Mouse (Mus musculus) cerebellum, postnatal 36 days (tissue): ENCODE measurements around the gene Sema4c.

ENCODE experiments used
- DNase-seq, 2 experiments: peaks; one replicate each; pipeline ENCODE4 v3.0.0; 2021 to 2022; ENCODE audit warnings: mixed read lengths in 2 of 2

The Sema4c gene

DNA sequence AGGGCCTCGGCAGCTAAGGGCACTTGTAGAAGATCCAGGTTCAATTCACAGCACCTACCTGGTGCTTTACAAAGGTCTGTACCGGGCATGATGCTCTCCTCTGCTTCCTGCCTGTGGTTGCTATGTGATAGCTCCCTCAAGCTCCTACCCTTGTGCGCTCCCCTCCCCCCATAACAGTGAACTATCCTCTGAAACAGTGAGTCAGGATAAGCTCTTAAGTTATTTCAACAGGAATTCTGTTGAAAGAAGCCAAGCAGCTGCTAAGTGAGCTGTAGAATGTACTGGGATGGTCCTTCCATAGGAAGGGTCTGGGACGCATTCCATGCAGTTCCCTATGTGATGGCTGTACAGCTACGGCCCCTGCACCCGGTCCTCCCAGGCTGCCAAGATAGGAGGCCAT lies 24.6 kb downstream of the Sema4c start:
- DNase-seq: no peak

DNA sequence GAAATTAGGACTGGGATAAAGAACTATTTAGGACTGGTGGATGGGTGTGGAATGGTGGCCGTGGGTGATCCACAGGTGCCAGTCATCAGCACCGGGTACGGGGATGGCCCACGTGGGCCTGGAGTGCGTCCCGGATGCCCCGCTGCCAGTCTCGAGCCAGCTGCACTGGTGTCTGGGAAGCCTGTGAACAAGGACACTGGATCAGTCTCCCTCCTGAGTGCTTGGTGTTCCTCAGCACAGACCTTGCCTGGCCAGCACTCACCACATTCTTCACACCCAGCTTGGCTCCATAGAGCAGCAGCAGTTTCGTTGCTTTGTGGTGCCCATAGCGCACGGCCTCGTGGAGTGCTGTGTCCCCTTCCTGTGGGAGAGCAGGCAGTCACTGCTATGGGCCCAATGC lies 26.7 kb downstream of the Sema4c start:
- no peak for DNase-seq

DNA sequence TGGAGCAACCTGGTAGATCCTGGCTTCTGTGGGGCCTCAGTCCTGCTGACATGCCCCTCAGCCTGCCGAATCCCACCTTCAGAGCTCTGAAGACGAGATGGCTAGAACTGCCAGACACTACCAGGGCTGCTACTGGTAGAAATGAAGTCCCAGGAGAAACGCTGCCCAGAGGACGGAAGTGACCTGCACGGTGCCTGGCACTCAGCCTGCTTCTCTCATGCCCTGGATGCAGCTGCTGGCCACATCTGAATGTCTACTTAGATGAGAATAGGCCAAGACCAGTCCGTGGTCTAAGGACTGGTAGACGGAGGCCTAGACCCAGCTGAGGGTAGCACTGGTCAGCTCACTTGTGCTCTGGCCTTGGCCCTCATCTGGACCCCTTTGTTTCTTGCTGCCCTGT lies 27.2 kb downstream of the Sema4c start:
- no peak for DNase-seq

DNA sequence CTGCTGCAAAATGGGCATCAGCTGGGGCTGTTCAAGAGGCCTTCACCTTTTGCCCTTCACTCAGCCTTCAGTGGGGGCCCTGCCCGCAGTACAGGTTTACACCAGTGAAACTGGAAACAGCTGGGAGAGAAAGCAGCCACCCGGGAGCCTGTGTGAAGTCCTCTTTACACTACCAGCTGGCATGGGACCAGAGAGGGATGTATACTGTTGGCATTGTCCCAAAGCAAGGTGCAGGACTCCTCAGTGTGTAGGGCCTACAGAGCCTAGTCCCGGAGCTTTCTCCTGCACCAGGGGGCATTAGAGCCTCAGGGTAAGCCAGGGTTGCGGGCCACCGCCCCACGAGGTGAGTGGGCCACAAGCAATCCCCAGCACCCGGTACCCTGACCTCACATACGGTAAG lies 27.7 kb downstream of the Sema4c start:
- no peak for DNase-seq

DNA sequence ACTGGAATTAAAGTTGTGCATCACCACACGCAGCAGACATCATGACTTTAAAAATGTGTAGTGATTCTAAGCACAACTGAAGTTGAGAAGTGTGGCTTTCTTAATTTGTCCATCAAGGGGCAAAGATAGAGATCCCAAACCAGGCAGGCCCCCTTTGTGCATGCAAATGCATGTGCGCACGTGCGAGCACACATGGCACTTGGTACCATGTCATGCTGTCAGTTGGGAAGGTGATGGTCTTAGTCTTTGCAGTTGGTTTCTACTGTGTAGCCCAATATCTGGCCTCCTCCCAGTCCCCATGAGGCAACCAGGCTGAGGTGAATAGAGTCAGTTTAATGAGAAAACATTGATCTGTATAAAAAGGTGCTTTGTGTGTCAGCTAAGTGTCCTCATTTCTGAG lies 28.3 kb downstream of the Sema4c start:
- no peak for DNase-seq

DNA sequence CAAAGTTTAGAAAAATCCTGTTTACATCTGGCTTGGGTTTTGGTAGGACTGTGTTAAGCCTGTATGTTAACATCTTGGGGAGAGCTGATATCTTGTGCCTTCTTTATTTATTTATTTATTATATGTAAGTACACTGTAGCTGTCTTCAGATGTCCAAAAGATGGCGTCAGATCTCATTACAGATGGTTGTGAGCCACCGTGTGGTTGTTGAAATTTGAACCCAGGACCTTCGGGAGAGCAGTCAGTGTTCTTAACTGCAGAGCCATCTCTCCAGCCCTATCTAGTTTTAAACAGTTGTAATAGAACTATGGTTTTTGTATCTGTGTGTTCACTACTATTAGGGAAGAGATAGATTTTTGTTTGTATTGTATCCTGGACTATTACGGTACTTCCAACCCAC lies 28.9 kb downstream of the Sema4c start:
- DNase-seq: no peak

DNA sequence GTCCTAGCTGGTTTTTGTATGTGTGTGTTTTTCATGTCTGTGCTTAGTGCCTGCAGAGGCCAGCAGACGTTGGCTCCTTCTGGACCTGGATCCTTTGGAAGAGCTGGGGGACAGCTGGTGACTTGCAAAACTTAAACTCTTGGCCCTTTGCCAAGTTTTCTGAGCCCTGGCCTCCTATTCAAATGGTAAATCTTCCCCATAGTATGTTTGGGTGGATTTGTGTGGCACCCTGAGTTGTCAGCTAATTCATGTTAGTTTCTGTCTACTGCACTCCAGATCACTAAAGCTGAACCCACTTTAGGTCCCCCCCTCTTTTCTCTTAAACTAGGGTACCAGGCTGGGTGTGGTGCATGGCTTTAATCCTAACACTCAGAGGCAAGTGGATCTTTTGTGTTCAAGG lies 29.8 kb downstream of the Sema4c start:
- DNase-seq: no peak

DNA sequence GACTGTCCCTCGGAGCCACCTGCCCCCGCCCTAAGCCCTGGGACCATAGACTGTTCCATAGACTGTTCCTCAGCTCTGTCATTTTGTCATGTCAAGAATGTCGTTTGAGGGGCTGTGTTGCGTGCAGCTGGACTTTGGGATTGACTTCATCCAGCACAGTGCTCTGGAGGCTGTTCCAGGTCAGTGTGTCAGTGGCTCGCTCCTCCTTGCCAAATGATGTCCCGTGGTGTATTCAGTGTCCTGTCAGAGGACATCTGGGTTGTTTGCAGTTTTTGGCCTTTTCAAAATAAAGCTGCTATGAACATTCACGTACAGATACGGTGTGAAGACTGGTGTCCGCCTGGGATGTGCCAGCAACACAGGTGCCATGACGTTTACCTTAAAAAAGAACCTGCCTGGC lies 31.2 kb downstream of the Sema4c start:
- DNase-seq: no peak

DNA sequence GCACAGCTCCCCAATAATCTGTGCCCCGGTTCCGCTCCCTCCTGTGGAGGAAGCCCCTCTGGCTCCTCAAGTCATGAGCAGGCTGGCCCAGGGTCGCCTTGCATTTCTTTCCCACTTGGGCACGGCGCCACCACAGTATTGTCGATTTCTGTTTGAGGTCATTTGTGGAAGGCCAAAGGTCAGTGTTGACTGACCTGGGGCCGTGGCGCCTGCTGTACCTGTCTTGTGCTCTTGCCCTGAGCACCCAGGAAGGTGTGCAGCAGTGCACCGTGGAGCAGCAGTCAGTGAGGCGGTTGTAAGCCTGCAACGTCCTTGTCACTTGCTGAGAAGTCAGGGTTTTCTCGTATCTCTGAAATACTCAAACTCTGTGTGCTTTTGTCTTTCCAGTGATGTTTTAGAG lies 32.4 kb downstream of the Sema4c start:
- no peak for DNase-seq

DNA sequence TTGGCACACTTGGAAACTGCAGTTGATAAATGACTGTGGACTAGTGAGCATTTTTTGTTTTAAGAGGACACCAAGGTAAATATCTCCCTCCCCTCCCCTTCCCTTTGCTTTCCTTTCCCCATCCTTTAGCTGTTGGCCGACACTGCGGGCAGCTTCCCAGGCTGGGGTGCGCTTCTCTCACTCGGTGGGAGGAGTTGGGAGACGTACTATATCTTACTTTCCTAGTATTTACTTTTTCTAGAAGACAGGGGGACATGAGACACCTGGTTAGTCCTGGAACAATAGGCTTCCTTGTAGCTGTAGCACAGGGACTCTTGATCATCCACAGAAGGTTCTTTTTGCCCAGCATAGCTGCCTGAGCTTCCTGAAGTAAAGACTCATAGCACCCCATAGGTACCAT lies 34.1 kb downstream of the Sema4c start:
- DNase-seq: no peak

DNA sequence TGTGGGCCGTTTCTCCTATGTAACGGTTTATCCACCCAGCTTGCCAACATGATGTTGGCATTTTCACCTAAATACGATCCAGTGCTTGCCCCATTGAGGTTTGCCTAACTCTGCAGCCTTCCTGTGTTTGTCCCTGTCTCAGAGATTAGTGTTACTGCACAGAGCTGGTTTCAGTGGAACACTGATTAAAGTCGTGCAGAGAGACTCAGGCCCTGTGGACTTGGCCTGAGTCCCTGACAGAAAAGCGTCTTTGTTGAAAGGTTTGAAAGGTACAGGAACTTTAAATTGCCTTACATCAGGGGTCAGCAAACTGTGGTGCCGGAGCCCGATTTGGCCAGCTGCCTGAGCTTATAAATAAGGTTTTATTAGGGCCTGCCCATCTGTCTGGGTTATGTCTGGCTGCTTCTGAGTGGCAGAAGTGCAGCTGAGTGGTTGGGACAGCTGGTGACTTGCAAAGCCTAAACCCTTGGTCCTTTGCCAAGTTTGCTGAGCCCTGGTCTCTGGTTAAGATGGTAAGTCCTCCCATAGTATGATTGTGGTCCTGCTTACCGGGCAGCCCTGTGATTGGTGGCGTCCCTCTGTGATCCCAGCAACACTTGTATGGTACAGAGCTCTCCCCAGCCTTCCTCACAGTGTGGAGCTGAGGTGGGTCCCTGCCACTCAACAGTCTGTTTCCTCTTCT lies 34.7 kb downstream of the Sema4c start:
- no peak for DNase-seq

DNA sequence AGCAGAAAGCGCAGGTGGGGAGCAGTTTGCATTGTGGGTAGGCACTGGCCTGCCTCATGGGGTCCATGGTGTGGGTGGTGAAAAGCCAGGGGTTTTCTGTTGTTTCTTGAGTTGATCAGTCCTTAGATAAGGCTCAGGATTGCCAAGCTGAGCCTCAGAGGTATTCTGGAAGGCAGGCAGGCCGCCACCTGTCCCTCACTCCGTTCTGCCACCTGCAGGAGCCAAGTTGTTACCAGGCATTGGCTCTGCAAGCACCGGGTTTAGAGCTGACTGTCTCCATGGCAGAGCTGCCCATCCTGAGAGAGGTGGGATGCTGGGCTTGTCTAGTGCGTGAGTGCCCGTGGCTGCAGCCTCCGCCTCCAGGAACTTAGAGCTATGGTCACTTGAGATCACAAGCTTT lies 35.9 kb downstream of the Sema4c start:
- DNase-seq: no peak

DNA sequence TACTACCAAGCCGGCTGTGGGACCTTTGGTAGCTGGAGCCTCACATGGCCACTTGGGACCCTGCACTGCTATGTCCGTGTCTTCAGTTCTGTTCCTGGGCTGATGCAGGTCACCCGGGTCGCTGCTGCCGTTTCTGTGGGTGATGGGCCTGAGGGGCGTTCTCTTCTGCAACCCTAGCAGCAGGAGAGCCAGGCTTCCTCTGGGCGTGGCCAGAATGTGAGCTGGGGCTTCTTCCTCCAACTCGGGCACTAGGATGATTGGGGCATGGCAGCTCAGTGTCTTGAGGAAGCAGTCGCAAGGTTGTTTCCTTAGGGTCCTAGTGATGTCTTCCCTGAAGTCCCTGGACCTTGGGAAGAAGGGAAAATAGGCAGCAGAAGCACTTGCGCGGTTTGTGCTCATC lies 38.5 kb downstream of the Sema4c start:
- no peak for DNase-seq

DNA sequence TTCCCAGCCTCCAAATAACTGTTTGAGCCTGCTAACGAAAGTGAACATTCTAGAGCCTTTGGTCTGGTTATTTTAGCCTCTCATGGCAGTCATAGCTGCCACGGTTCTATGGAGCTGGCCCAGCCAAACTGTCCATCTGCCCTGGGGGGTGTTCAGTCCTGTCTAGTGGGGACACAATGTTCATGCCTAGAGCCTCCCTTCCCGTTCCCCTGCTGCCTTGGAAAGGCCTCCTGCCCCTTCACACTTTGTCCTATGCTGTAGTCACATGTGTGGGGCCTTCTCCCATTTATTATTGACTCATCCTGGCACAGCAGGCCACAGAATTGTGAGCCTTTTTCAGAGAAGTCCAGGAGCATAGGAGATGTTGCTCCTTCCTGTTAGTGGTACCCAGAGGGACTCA lies 39.9 kb downstream of the Sema4c start:
- peak in 1 of 2 experiments; percentile 51 for DNase-seq

DNA sequence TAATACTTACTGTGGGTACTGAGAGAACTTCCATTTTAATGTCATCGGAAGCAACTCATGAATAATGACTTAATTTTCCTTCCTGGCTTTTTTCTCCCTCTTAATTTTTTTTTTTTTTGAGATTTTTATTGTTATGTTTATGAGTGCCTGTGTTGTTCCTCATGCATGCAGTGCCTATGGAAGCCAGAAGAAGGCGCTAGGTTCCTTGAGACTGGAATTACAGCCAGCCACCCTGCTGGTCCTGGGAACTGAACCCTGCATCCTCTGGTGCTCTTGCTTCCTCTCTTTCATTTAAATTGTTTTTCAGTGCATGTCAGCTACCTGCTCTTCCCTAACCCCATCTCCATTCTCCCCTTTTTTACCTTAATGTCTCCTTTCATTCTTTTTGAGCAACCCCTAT lies 44.4 kb downstream of the Sema4c start:
- peak; percentile 65 to 72 for DNase-seq

DNA sequence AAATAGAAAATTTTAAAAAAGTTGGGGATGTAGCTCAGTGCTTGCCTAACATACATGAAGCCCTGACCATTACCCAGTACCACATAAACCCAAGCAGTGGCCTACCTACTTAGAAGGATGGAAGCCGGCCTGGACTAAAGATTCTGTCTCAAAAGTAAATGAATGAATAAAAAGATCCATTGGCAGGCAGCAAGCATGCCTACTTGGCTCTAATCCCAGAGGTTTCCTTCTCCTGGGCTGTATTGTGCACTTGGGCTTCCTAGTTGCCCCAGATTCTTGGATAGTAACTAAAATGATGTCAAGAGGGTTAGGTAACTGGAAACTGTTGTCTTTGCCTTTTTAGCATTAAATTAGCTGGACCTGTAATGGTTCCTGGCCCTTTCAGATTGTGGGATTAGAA lies 44.8 kb downstream of the Sema4c start:
- DNase-seq: no peak

DNA sequence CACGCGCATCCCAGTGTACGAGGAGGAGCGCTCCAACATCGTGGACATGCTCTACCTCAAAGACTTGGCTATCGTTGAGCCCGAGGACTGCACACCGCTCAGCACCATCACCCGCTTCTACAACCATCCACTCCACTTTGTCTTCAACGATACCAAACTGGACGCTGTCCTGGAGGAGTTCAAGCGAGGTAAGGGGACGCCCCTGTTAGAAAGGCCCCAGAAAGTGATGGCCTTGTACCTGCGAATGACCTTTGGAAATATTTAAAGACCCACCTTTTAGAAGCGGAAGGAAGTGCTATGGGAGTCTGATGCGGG lies 45.2 kb downstream of the Sema4c start:
- no peak for DNase-seq

DNA sequence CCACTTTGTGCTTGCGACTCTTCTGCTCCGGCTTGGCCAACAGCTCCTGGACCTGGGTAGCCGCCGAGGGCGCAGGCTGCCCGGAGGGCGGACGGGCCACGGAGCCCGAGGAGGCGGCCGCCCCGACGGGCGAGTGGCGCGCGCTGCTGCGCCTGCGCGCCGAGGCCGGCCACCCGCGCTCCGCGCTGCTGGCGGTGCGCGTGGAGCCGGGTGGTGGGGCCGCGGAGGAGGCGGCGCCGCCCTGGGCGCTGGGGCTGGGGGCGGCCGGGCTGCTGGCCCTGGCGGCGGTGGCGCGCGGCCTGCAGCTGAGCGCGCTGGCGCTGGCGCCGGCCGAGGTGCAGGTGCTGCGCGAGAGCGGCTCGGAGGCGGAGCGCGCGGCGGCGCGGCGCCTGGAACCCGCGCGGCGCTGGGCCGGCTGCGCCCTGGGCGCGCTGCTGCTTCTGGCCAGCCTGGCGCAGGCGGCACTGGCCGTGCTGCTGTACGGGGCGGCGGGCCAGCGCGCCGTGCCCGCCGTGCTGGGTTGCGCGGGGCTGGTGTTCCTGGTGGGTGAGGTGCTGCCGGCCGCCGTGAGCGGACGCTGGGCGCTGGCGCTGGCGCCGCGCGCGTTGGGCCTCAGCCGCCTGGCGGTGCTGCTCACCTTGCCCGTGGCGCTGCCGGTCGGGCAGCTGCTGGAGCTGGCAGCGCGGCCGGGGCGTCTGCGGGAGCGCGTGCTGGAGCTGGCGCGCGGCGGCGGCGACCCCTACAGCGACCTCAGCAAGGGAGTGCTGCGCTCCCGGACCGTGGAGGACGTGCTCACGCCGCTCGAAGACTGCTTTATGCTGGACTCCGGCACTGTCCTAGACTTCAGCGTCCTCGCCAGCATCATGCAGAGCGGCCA lies 45.8 kb downstream of the Sema4c start:
- peak; percentile 58 to 62 for DNase-seq

DNA sequence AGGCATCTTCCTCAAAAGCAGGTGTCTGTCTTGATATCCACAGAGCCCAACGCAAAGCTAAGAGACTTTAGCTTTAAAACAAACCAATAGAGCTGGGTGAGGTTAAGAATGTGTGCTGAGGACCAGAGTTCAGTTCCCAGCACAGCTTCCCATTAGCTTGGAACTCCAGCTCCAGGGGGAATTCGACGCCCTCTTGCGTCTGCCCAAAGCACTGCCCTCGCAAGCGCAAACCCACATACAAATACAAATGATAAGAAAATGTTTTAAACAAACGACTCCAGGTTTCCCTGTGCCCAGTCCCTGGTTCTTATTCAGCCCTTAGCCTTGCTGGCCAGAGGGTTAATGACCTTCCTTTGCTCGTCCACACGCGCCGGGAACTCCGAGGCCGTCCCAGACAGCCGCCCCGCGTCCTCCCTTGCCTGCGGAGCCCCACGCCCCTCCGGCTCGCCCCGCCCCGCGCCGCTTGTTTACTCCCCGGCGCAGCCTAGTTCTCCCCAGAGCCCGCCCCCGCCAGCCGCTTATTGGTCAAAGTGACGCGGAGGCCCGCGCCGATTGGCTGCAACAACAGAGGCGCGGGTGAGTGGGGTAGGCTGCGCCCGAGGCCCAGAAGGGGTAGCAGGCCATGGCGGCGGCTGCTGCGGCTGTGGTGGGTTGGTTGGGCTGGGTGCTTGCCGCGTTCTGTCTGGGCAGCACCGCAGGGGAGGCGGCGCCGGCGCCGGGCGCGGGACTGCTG lies 46.7 kb downstream of the Sema4c start, which contains the start of gene Cnnm3:
Gene Cnnm3, plus strand, starts transcription at position 579 of the 733 bp plus-strand sequence.
- DNase-seq: peak; percentile 100

DNA sequence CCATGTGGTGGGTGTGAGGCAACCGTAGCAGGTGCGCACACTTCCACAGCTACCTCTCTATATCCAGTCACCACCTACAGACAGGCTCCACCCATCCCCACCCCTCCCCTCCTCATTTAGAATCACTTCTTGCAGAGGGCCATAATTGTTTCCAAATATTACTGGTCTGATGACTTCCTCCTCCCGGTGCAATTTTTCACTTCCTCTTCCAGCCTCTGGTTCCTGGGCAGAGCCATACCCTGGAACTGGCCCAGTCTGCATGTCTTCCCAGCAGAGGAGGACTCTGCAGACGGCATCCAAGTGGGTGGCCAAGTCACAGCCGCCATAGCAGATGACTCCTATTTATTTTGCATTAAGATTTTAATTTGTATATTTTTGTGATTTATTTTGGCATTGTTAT lies 49.9 kb downstream of the Sema4c start:
- DNase-seq: no peak

DNA sequence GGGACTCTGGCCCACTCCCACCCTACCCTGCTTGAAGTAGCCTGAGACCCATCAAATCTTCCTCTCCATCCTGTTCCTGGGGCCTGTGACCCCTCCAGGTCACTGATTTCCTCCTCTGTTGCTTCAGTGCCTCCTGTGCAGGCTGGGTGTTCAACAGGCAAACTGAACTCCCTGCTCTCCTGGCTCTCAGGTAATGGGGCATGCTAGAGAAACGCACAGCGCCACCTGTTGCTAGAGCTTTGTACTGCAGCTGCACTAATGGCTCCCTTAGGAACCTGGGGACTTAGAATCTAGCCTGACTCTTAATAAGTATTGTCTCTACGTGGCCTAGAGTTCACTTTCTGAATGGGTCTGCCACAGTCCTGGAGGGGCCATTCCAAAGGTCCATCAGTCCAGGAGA lies 56.9 kb downstream of the Sema4c start:
- peak; percentile 86 to 92 for DNase-seq
